Mouse (Mus musculus) MEL (cell line): ENCODE measurements around the gene B3galt5.

Experiments
- CTCF ChIP-seq, 3 experiments: IDR thresholded peaks in 2 of 3; conservative IDR thresholded peaks in 1 of 3; 2 replicates each; pipeline ENCODE4 v1.5.1; 2011 to 2012; ENCODE audit warnings: low read length in 3 of 3, low read depth in 2 of 3, mild to moderate bottlenecking in 2 of 3, improper control_type of control experiment in 1 of 3, inconsistent platforms in 1 of 3, mixed read lengths in 1 of 3, moderate library complexity in 1 of 3; ENCODE audit not compliant: control insufficient read depth in 1 of 3, insufficient read depth in 1 of 3, poor library complexity in 1 of 3, severe bottlenecking in 1 of 3
- E2F4 ChIP-seq: IDR thresholded peaks from 2 replicates; pipeline ENCODE4 v1.6.1; 2011; ENCODE audit warnings: low read depth, low read length, improper control_type of control experiment, borderline replicate concordance
- ETS1 ChIP-seq: IDR thresholded peaks from 2 replicates; pipeline ENCODE4 v1.6.1; 2012; ENCODE audit warnings: low read depth, mild to moderate bottlenecking, inconsistent platforms, low read length, improper control_type of control experiment, moderate library complexity
- HCFC1 ChIP-seq: IDR thresholded peaks from 2 replicates; pipeline ENCODE4 v1.6.1; 2012; ENCODE audit warnings: low read depth, mild to moderate bottlenecking, inconsistent platforms, low read length, improper control_type of control experiment, moderate library complexity
- JUND ChIP-seq: IDR thresholded peaks from 2 replicates; pipeline ENCODE4 v1.6.1; 2011; ENCODE audit warnings: low read depth, mild to moderate bottlenecking, improper control_type of control experiment, low read length
- MAFK ChIP-seq: IDR thresholded peaks from 2 replicates; pipeline ENCODE4 v1.6.1; 2011; ENCODE audit warnings: low read depth, mild to moderate bottlenecking, low read length, improper control_type of control experiment, borderline replicate concordance
- MAZ ChIP-seq: IDR thresholded peaks from 2 replicates; pipeline ENCODE4 v1.6.1; 2012; ENCODE audit warnings: low read depth, mild to moderate bottlenecking, inconsistent platforms, low read length, improper control_type of control experiment
- MXI1 ChIP-seq: IDR thresholded peaks from 2 replicates; pipeline ENCODE4 v1.6.1; 2011; ENCODE audit warnings: mild to moderate bottlenecking, low read depth, low read length, improper control_type of control experiment
- POLR2A ChIP-seq, 2 experiments: IDR thresholded peaks; 2 replicates each; pipeline ENCODE4 v1.6.1; 2011 to 2012; ENCODE audit warnings: low read length in 2 of 2, mild to moderate bottlenecking in 2 of 2, control low read depth in 1 of 2, improper control_type of control experiment in 1 of 2, low read depth in 1 of 2, moderate library complexity in 1 of 2; ENCODE audit not compliant: control insufficient read depth in 1 of 2, insufficient read depth in 1 of 2, poor library complexity in 1 of 2
- RAD21 ChIP-seq: IDR thresholded peaks from 2 replicates; pipeline ENCODE4 v1.6.1; 2011; ENCODE audit warnings: mild to moderate bottlenecking, low read depth, low read length, improper control_type of control experiment
- UBTF ChIP-seq: IDR thresholded peaks from 2 replicates; pipeline ENCODE4 v1.6.1; 2012; ENCODE audit warnings: low read depth, mild to moderate bottlenecking, inconsistent platforms, low read length, improper control_type of control experiment, moderate library complexity, borderline replicate concordance; ENCODE audit not compliant: insufficient read depth
- ZKSCAN1 ChIP-seq: IDR thresholded peaks from 2 replicates; pipeline ENCODE4 v1.6.1; 2012; ENCODE audit warnings: low read depth, mild to moderate bottlenecking, inconsistent platforms, low read length, improper control_type of control experiment, moderate library complexity
- ZNF384 ChIP-seq: IDR thresholded peaks from 2 replicates; pipeline ENCODE4 v1.6.1; 2012; ENCODE audit warnings: low read depth, mild to moderate bottlenecking, inconsistent platforms, low read length, improper control_type of control experiment

GRCm38 (mm10) chr16:96361305-96362124 is 125.9 kb downstream of the B3galt5 start:
- TF ChIP-seq E2F4, result no peak
- no peak for TF ChIP-seq MAFK
- no peak for TF ChIP-seq MAZ
- no peak for TF ChIP-seq MXI1
- TF ChIP-seq UBTF, result no peak
- TF ChIP-seq CTCF (IDR thresholded peaks at IDR 0.05 in 2 of 3, conservative IDR thresholded peaks at IDR 0.05 in 1 of 3; ENCODE audit: control insufficient read depth in 1 of 3, insufficient read depth in 1 of 3, low read depth in 2 of 3, low read length in 3 of 3, poor library complexity in 1 of 3, severe bottlenecking in 1 of 3), result no peak
- TF ChIP-seq POLR2A (IDR thresholded peaks at IDR 0.05; ENCODE audit: control insufficient read depth in 1 of 2, insufficient read depth in 1 of 2, low read depth in 1 of 2, low read length in 2 of 2, poor library complexity in 1 of 2), result no peak
- TF ChIP-seq JUND, result no peak
- no peak for TF ChIP-seq HCFC1
- TF ChIP-seq ZKSCAN1, result no peak
- TF ChIP-seq ZNF384, result no peak
- TF ChIP-seq ETS1, result no peak
- no peak for TF ChIP-seq RAD21
